Mouse (Mus musculus) CD4-positive naive resting alpha-beta T cell, adult 57 days (primary cell): ENCODE results near the gene Cnmd. TPM values are rescaled to one million over a fixed set of nuclear protein-coding genes. Genes with fewer than 3 reads are reported as not detected.

Experiments
- total RNA-seq: library from RNA; stranded (reverse); gene quantifications from one replicate; pipeline ENCODE4 v1.2.4, GENCODE M21; 2023

Cnmd gene
- not detected for total RNA-seq

DNA sequence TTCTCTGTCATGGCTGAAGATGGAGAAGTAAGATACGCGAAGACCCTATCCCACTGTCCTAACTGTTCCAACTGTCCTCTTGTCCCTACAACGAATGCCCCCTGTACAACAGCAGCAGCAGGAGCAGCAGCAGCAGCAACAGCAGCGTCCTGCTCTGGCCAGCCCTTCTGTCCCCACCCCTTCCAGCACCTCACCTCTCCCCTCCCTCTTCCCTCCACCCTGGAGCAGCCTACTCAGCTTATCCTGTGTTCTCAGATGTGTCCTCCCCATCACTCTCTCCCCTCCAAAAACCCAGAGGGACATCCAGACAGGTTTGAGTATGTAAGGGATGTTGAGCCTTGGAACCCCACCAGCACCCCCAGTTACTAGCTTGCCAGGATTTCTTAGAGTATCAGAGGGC, at the start of gene Cnmd:
TSS of gene Cnmd (minus strand) at position 170 of the 400 bp plus-strand sequence.

Other genes starting within 250 kb of the Cnmd start
- gene Kbtbd7, start 235.7 kb downstream of the Cnmd start, total RNA-seq, result 10.5 TPM
- gene Kbtbd6, start 210.3 kb downstream of the Cnmd start, total RNA-seq, result not detected
- 230 TPM for gene Elf1, start 181.0 kb downstream of the Cnmd start, total RNA-seq
- gene Wbp4, start 180.7 kb downstream of the Cnmd start, total RNA-seq, result 24.2 TPM
- gene Sugt1, start 74.5 kb downstream of the Cnmd start, total RNA-seq, result 75.8 TPM
- not detected for gene Pcdh8, start 109.1 kb upstream of the Cnmd start, total RNA-seq